Mouse (Mus musculus) megakaryocyte, embryonic 14.5 days (primary cell): ENCODE data around the gene Asphd1.
"Not testable (repeated sequence)": the region's sequence is repeated elsewhere in the genome, so short reads cannot be mapped to it uniquely, and the experiment has no call there.

ENCODE experiments used
- FLI1 ChIP-seq: IDR thresholded peaks from 2 replicates; pipeline ENCODE4 v1.6.1; 2012; ENCODE audit warnings: low read length, inconsistent platforms, mixed read lengths
- GATA1 ChIP-seq: IDR thresholded peaks from 3 replicates; pipeline ENCODE4 v1.6.1; 2012; ENCODE audit warnings: mixed read lengths, low read length, inconsistent platforms, borderline replicate concordance

DNA sequence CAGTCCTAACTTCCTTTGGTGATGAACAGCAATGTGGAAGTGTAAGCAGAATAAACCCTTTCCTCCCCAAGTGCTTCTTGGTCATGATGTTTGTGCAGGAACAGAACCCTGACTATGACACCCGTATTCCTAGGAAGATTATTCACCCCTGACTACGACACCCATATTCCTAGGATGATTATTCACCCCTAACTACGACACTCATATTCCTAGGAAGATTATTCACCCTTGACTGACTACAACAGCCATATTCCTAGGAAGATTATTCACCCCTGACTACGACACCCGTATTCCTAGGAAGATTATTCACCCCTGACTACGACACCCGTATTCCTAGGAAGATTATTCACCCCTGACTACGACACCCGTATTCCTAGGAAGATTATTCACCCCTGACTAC, 49.6 kb downstream of the Asphd1 start:
- not testable (repeated sequence) for TF ChIP-seq GATA1, FLI1
